Mouse (Mus musculus): Measurements from ENCODE around the gene Pilrb1.
A peak's percentile ranks its signal among the peaks of the same experiment; 100 is the strongest.

Gene Pilrb1

GRCm38 (mm10) chr5:137828694-137829093 lies 29.2 kb downstream of the Pilrb1 start:
- peak; percentile 54 for DNase-seq (ENCODE audit: low read depth)

- DNase-seq (ENCODE audit: low read depth), result no peak
Observed at GRCm38 (mm10) chr5:137826421-137826820, 31.5 kb downstream of the Pilrb1 start.

GRCm38 (mm10) chr5:137825971-137826370 lies 31.9 kb downstream of the Pilrb1 start:
- DNase-seq (ENCODE audit: low read depth), result no peak

GRCm38 (mm10) chr5:137825030-137825429 lies 32.9 kb downstream of the Pilrb1 start:
- DNase-seq (ENCODE audit: low read depth), result no peak

GRCm38 (mm10) chr5:137823455-137824045 lies 34.4 kb downstream of the Pilrb1 start:
- no peak for DNase-seq (ENCODE audit: low read depth)

GRCm38 (mm10) chr5:137822602-137823001 lies 35.3 kb downstream of the Pilrb1 start:
- no peak for DNase-seq (ENCODE audit: low read depth)

GRCm38 (mm10) chr5:137822126-137822525 lies 35.8 kb downstream of the Pilrb1 start:
- DNase-seq (ENCODE audit: low read depth), result no peak

- peak; percentile 37 for DNase-seq (ENCODE audit: low read depth)
Observed at GRCm38 (mm10) chr5:137817466-137818222, 40.3 kb downstream of the Pilrb1 start.

- DNase-seq (ENCODE audit: low read depth), result no peak
Observed at GRCm38 (mm10) chr5:137808316-137808715, 49.6 kb downstream of the Pilrb1 start.

- DNase-seq (ENCODE audit: low read depth), result no peak
Observed at GRCm38 (mm10) chr5:137806158-137806557, 51.7 kb downstream of the Pilrb1 start.

Data from 416B (cell line).